Mouse (Mus musculus) limb, embryonic 14.5 days (tissue): Measurements from ENCODE around the gene Gpr4. TPM values are rescaled to one million over a fixed set of nuclear protein-coding genes. Genes with fewer than 3 reads are reported as not detected.

ENCODE experiments used
- ATAC-seq: fragments of 200-750 bp; cut with Nextera tagmentation; 2 replicates; pipeline ENCODE4 v1.8.0; 2017; ENCODE audit warnings: low read depth, moderate number of reproducible peaks, moderate TSS enrichment; ENCODE audit not compliant: low FRiP score
- DNase-seq: peaks from one replicate; pipeline ENCODE4 v3.0.0-alpha.2; 2015; ENCODE audit warnings: low spot score
- H3K27ac ChIP-seq: fragments of 300-500 bp; sonication (generic); replicated peaks from 2 replicates; pipeline ENCODE4 v1.5.1; 2014; ENCODE audit warnings: low read depth, mild to moderate bottlenecking, low read length, moderate library complexity, mixed read lengths
- H3K27me3 ChIP-seq: fragments of 300-500 bp; sonication (generic); 2 replicates; pipeline ENCODE4 v1.6.1; 2014; ENCODE audit warnings: low read length, mixed read lengths; ENCODE audit not compliant: control insufficient read depth, insufficient read depth
- H3K36me3 ChIP-seq: fragments of 300-500 bp; sonication (generic); 2 replicates; pipeline ENCODE4 v1.6.1; 2014; ENCODE audit warnings: mild to moderate bottlenecking, low read length, moderate library complexity, mixed read lengths; ENCODE audit not compliant: control insufficient read depth, insufficient read depth
- H3K4me1 ChIP-seq: fragments of 300-500 bp; sonication (generic); 2 replicates; pipeline ENCODE4 v1.6.1; 2014; ENCODE audit warnings: antibody characterized with exemption, low read length, mixed read lengths; ENCODE audit not compliant: control insufficient read depth, insufficient read depth
- H3K4me2 ChIP-seq: fragments of 300-500 bp; sonication (generic); replicated peaks from 2 replicates; pipeline ENCODE4 v1.6.1; 2014; ENCODE audit warnings: low read depth, mild to moderate bottlenecking, low read length, moderate library complexity; ENCODE audit not compliant: severe bottlenecking
- H3K4me3 ChIP-seq: fragments of 300-500 bp; sonication (generic); replicated peaks from 2 replicates; pipeline ENCODE4 v1.5.1; 2014; ENCODE audit warnings: low read length
- H3K9ac ChIP-seq: fragments of 300-500 bp; sonication (generic); 2 replicates; pipeline ENCODE4 v1.6.1; 2014; ENCODE audit warnings: mild to moderate bottlenecking, low read depth, low read length, moderate library complexity; ENCODE audit not compliant: severe bottlenecking
- H3K9me3 ChIP-seq: fragments of 300-500 bp; sonication (generic); 2 replicates; pipeline ENCODE4 v1.6.1; 2016; ENCODE audit warnings: low read length; ENCODE audit not compliant: control insufficient read depth
- POLR2A ChIP-seq: fragments of 200-500 bp; IDR thresholded peaks from 2 replicates; pipeline ENCODE4 v1.8.0; 2012; ENCODE audit warnings: inconsistent platforms, mild to moderate bottlenecking, moderate library complexity, borderline replicate concordance; ENCODE audit not compliant: insufficient read depth, insufficient read length; ENCODE audit errors: extremely low read depth
- WGBS: fragments of 180-500 bp; shearing (Covaris S2); extraction: QIAGEN DNeasy Blood & Tissue Kit; methylation state at CpG from one replicate; pipeline ENCODE4 v1.1.7; 2014; 5-methylcytosine and 5-hydroxymethylcytosine counted together
- polyA plus RNA-seq, 2 experiments: library from polyadenylated mRNA; depleted of rRNA in 1 of 2; stranded (reverse) in 1 of 2; unstranded in 1 of 2; fragments of >200 nt; fragmentation: Nextera tagmentation in 1 of 2; extraction: Ambion mirVana in 1 of 2; gene quantifications; 2 replicates each; pipeline versions ENCODE4 v1.2.1 to v1.2.3; 2012 to 2014

Gene Gpr4
- polyA plus RNA-seq, 2 experiments: 4.0 to 9.2 TPM

- Histone ChIP-seq H3K9me3 (peaks cover 5% of the 10 kb centered on the region; the same call in 1 of the 2 replicates), H3K4me3 (peak overlapping the region; percentile 28), H3K9ac (peak overlapping the region; percentile 38), H3K36me3 (no peaks in the 10 kb centered on the region), H3K27me3 (peaks cover 27% of the 10 kb centered on the region), H3K27ac (no peak overlapping the region), H3K4me2 (peak overlapping the region; percentile 53), H3K4me1 (peaks cover 2% of the 10 kb centered on the region; the same call in 1 of the 2 replicates)
- TF ChIP-seq POLR2A: no peak
- 6% methylated on average over 17 of the region's 17 CpGs for WGBS
- DNase-seq: peak; percentile 92
- ATAC-seq: peak; percentile 76
Measured at GRCm38 (mm10) chr7:19172874-19173273, 39.5 kb upstream of the Gpr4 start.

- Histone ChIP-seq H3K36me3 (no peaks in the 10 kb centered on the region), H3K4me3 (peak within 1 kb of the TSS; percentile 25), H3K27ac (no peak within 1 kb of the TSS), H3K9me3 (peaks cover 8% of the 10 kb centered on the region; the same call in 1 of the 2 replicates), H3K9ac (no peak within 1 kb of the TSS), H3K4me1 (peaks cover 2% of the 10 kb centered on the region; the same call in 1 of the 2 replicates), H3K4me2 (peak within 1 kb of the TSS; percentile 43), H3K27me3 (peaks cover 52% of the 10 kb centered on the region)
- TF ChIP-seq POLR2A: no peak
- ATAC-seq (peak; percentile 39; the same call in 1 of the 2 replicates), DNase-seq (no peak)
- 1% methylated on average over 30 of the region's 30 CpGs for WGBS
Measured at GRCm38 (mm10) chr7:19175708-19176515, 36.4 kb upstream of the Gpr4 start, which contains the start of gene Eml2. Gene Eml2 (plus strand): TSS chr7:19176421.

GRCm38 (mm10) chr7:19176516-19176947, 35.8 kb upstream of the Gpr4 start:
- Histone ChIP-seq H3K9me3 (peaks cover 8% of the 10 kb centered on the region; the same call in 1 of the 2 replicates), H3K36me3 (no peaks in the 10 kb centered on the region), H3K27ac (no peak overlapping the region), H3K4me2 (peak overlapping the region; percentile 43), H3K9ac (no peak overlapping the region), H3K27me3 (peaks cover 52% of the 10 kb centered on the region), H3K4me1 (peaks cover 5% of the 10 kb centered on the region; the same call in 1 of the 2 replicates), H3K4me3 (peak overlapping the region; percentile 25)
- DNase-seq (no peak), ATAC-seq (no peak; the same call in 1 of the 2 replicates)
- no peak for TF ChIP-seq POLR2A
- WGBS: 13% methylated on average over 8 of the region's 21 CpGs

GRCm38 (mm10) chr7:19177216-19177615, 35.1 kb upstream of the Gpr4 start:
- no peak for ATAC-seq

GRCm38 (mm10) chr7:19178035-19178434, 34.3 kb upstream of the Gpr4 start:
- H3K27ac ChIP-seq: no peak overlapping the region
- H3K36me3 ChIP-seq: no peaks in the 10 kb centered on the region
- no peak for TF ChIP-seq POLR2A
- peaks cover 8% of the 10 kb centered on the region; the same call in 1 of the 2 replicates for H3K9me3 ChIP-seq
- H3K4me1 ChIP-seq: peaks cover 6% of the 10 kb centered on the region; the same call in 1 of the 2 replicates
- peaks cover 52% of the 10 kb centered on the region for H3K27me3 ChIP-seq
- 9% methylated on average over 18 of the region's 18 CpGs for WGBS
- no peak for ATAC-seq
- 0 out of 2 replicates have a peak overlapping the region, but pooled peaks have one; percentile 6 for H3K4me3 ChIP-seq
- H3K9ac ChIP-seq: no peak overlapping the region
- DNase-seq: no peak
- H3K4me2 ChIP-seq: 0 out of 2 replicates have a peak overlapping the region, but pooled peaks have one; percentile 3

More at GRCm38 (mm10) chr7:19177216-19177615, 35.1 kb upstream of the Gpr4 start:
- Histone ChIP-seq H3K27me3 (peaks cover 52% of the 10 kb centered on the region), H3K36me3 (no peaks in the 10 kb centered on the region), H3K4me2 (no peak overlapping the region), H3K9ac (no peak overlapping the region), H3K9me3 (peaks cover 8% of the 10 kb centered on the region; the same call in 1 of the 2 replicates), H3K4me1 (peaks cover 9% of the 10 kb centered on the region; the same call in 1 of the 2 replicates), H3K27ac (no peak overlapping the region), H3K4me3 (no peak overlapping the region)
- WGBS: 63% methylated on average over 7 of the region's 7 CpGs
- no peak for TF ChIP-seq POLR2A
- DNase-seq: no peak
